Mouse (Mus musculus) MEL (cell line): ENCODE measurements at regions not wholly inside any gene's neighbourhood (a gene's known extent, or its start where the extent isn't known, plus 50 kb on each side); places are given as distances from the start of the nearest gene placed in this dataset.

Experiments used
- CTCF ChIP-seq, 3 experiments: IDR thresholded peaks in 2 of 3; conservative IDR thresholded peaks in 1 of 3; 2 replicates each; pipeline ENCODE4 v1.5.1; 2011 to 2012; ENCODE audit warnings: low read length in 3 of 3, low read depth in 2 of 3, mild to moderate bottlenecking in 2 of 3, improper control_type of control experiment in 1 of 3, inconsistent platforms in 1 of 3, mixed read lengths in 1 of 3, moderate library complexity in 1 of 3; ENCODE audit not compliant: control insufficient read depth in 1 of 3, insufficient read depth in 1 of 3, poor library complexity in 1 of 3, severe bottlenecking in 1 of 3
- EP300 ChIP-seq, 2 experiments: IDR thresholded peaks; 2 replicates each; pipeline ENCODE4 v1.6.1; 2011; ENCODE audit warnings: improper control_type of control experiment in 2 of 2, low read length in 2 of 2, low read depth in 1 of 2, mild to moderate bottlenecking in 1 of 2
- GABPA ChIP-seq: IDR thresholded peaks from 2 replicates; pipeline ENCODE4 v1.6.1; 2012; ENCODE audit warnings: low read depth, mild to moderate bottlenecking, inconsistent platforms, low read length, improper control_type of control experiment, moderate library complexity
- HCFC1 ChIP-seq: IDR thresholded peaks from 2 replicates; pipeline ENCODE4 v1.6.1; 2012; ENCODE audit warnings: low read depth, mild to moderate bottlenecking, inconsistent platforms, low read length, improper control_type of control experiment, moderate library complexity
- MAX ChIP-seq: IDR thresholded peaks from 2 replicates; pipeline ENCODE4 v1.6.1; 2011; ENCODE audit warnings: low read length, improper control_type of control experiment
- MYC ChIP-seq: IDR thresholded peaks from 2 replicates; pipeline ENCODE4 v1.6.1; 2011; ENCODE audit warnings: low read depth, mild to moderate bottlenecking, low read length, improper control_type of control experiment, moderate library complexity
- POLR2A ChIP-seq, 2 experiments: IDR thresholded peaks; 2 replicates each; pipeline ENCODE4 v1.6.1; 2011 to 2012; ENCODE audit warnings: low read length in 2 of 2, mild to moderate bottlenecking in 2 of 2, control low read depth in 1 of 2, improper control_type of control experiment in 1 of 2, low read depth in 1 of 2, moderate library complexity in 1 of 2; ENCODE audit not compliant: control insufficient read depth in 1 of 2, insufficient read depth in 1 of 2, poor library complexity in 1 of 2
- TAL1 ChIP-seq: IDR thresholded peaks from 2 replicates; pipeline ENCODE4 v1.6.1; 2012; ENCODE audit warnings: mild to moderate bottlenecking, inconsistent platforms, low read length, moderate library complexity, mixed read lengths
- TCF12 ChIP-seq: IDR thresholded peaks from 2 replicates; pipeline ENCODE4 v1.6.1; 2014; ENCODE audit warnings: low read depth, mild to moderate bottlenecking, inconsistent platforms, low read length, improper control_type of control experiment, moderate library complexity

DNA sequence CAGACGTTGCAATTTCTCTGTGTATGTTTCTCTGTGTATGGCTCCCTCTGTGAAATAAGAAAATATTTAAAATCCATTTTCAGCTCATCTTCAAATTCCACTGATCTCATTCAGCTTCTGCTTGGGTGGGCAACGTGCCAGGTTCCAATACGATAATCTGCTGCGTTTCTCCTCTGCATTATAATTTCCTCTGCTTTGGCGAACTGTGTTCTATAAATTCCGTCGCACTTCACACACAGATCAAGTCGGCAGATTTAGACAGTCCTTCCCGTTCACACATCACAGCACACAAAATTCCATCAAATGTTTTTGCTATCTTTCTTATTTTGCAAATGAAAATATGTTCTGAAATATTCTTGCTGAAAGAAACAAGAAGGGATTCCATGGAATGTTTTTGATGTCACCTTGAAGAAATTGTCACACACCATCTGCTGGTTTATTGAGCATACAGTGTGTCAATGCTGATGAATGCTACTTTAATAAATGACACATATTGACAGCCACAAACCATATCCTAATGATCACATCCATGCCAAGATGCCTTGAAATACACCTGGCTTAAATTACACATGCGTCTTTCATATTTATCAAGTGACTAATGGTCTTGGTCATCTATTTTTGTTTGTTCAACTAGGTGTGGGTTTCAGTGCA lies 62.5 kb upstream of the Usp25 start:
- TF ChIP-seq CTCF (IDR thresholded peaks at IDR 0.05 in 2 of 3, conservative IDR thresholded peaks at IDR 0.05 in 1 of 3; ENCODE audit: control insufficient read depth in 1 of 3, insufficient read depth in 1 of 3, low read depth in 2 of 3, low read length in 3 of 3, poor library complexity in 1 of 3, severe bottlenecking in 1 of 3) (no peak), GABPA (no peak), POLR2A (IDR thresholded peaks at IDR 0.05; ENCODE audit: control insufficient read depth in 1 of 2, insufficient read depth in 1 of 2, low read depth in 1 of 2, low read length in 2 of 2, poor library complexity in 1 of 2) (no peak), MAX (no peak), EP300 (IDR thresholded peaks at IDR 0.05; ENCODE audit: low read depth in 1 of 2, low read length in 2 of 2) (no peak), TCF12 (no peak), TAL1 (no peak), HCFC1 (no peak), MYC (no peak)
